Mouse (Mus musculus): ENCODE measurements around the gene Cfap36.

The Cfap36 gene
- long read RNA-seq, experiment 1, transcript Cfap36-201 (10 exons, 1,664 nt): major isoform, 20 of 47 reads
- long read RNA-seq, experiment 1, partial matches to known transcripts: 25 of 47 reads
- long read RNA-seq, experiment 1, other reads (novel, unspliced or antisense): 2 of 47 reads
- long read RNA-seq, experiment 2, transcript Cfap36-201 (10 exons, 1,664 nt): major isoform, 20 of 83 reads
- long read RNA-seq, experiment 2, partial matches to known transcripts: 55 of 83 reads
- long read RNA-seq, experiment 2, other reads (novel, unspliced or antisense): 6 of 83 reads

DNA sequence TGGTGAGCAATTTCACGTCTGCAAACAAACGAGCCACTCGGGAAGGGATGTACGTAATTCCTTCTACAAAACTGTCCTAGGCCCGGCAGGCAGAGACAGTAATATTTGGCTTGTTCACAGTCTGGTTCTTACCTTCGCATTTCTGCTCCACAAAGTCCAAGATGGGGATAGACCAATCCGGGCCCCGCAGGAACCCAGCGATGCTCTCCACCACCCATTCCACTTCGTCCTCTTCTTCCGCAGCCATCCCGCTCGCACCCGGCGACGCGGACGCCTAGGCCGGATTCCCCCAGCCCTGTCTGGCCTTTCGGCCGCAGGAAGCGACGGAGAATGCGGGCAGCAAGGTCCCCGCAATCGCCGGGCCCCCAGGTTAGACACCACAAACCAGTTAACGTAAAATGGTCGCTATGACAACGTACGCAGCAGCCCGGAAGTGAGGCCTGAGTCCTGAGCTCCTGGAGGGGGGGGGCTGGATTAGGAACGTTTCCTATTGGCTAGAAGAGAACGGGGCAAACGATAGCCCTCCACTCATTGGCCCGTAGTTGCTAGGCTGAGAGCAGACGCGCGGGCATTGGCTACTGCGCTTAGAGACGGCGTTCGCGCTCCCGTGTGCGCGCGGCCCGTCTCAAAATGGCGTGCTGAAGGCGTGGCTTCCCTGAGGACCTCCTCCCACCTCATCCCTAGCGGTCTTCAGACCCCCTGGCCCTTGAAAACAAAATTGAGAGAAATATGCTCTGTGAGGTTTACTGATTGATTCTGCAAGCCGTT is at the start of gene Cfap36:
Gene Cfap36 (minus strand): TSS at position 527 of the 768 bp plus-strand sequence.
- intact Hi-C loops (cut with DNase I): no loop called here

DNA sequence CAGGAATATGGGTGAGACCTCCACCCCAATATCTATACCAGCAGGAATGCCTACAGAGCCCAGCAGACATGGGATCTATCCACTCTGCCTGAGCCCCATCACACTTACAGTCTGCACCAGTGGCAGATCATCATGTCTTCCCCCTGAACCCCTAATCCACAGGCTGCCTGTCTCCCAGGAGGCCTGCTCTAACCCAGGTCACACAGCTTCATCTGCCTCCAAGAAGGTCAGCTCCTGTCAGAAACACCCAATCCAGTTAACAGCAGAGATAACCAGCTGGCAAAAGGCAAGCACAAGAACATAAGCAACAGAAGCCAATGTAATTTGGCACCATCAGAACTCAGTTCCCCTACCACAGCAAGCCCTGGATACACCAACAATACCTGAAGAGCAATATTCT is 40.1 kb upstream of the Cfap36 start:
- intact Hi-C loops (cut with DNase I): no loop called here

DNA sequence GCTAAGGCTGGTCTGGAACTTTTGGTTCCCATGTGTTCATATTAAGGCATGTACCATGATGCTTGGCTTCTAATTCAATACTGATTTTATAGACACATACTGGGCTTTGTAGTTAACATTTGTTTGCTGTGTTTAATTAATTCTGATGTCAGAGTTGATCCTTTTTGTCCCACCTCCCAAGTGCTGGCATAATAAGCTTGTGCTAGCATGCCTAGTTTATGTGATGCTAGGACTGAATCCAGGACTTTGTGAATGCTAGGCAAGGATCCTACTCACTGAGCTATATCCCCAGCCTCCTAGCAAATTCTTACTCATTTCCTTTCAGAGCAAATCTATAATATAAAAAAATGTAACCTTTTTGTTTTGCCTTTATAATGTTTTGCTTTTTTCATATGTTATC is 38.8 kb upstream of the Cfap36 start:
- intact Hi-C loops (cut with DNase I): no loop called here

DNA sequence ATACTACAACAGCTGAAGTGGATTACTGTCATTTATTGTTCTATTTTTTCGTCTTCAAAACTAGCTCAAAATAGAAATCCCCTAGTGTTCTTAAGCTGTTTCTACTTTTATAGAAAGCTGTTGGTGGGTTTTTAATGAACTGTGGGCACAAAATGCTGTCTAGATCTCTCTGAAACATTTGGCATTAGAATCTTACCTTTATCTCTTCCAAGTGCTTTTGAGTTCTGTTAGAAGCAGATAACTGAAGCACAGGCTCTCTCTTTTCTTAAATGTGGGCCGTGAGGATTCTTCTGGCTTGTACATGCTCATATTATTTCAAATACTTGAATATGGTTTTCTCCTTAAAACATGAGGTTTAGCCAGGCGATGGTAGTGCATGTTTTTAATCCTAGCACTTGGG is 27.5 kb upstream of the Cfap36 start:
- intact Hi-C loops (cut with DNase I): no loop called here

DNA sequence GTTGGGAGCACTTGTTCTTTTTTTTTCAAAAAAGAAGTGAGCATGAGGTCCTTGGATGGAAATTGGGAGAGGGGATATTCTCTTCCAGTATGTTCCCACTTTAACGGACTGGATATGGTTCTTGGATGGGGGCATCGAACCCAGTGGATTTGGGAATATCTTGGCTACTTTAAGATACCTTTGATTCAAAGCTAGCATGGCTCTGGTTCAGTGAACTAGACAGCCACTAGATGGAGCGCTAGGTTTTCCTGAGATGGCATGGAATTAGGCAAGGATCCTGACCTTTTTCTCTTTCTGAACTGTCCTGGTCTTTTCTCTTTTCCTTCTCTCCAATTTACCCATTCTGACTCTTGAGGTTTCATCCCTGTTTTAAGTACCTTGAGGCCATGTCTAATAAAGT is 20.6 kb upstream of the Cfap36 start:
- intact Hi-C loops (cut with DNase I): loop anchor here (10.0 kb wide), 1 partner anchor 267 kb away; no protein-coding TSS in a partner anchor

DNA sequence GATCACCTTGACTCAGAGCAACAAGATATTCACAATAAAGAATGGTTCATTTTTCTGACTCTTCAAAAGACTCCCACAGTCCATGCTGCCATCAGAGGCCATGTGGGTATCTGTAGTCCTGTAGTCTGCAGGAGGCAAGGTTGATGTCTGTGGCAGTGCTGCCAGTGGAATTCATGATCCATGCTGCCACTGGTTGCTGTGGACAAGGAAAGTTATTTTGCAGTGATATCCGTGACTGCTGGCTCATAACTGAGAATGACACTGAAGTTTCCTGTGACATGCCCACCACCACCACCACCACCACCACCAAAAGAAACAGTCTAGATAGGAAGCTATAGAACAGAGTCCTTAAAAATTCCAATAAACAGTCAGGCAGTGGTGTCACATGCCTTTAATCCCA is 7.4 kb upstream of the Cfap36 start:
- intact Hi-C loops (cut with DNase I): loop anchor here (10.0 kb wide), 1 partner anchor 120 kb away; the partner anchor contains the start of gene Ccdc88a

DNA sequence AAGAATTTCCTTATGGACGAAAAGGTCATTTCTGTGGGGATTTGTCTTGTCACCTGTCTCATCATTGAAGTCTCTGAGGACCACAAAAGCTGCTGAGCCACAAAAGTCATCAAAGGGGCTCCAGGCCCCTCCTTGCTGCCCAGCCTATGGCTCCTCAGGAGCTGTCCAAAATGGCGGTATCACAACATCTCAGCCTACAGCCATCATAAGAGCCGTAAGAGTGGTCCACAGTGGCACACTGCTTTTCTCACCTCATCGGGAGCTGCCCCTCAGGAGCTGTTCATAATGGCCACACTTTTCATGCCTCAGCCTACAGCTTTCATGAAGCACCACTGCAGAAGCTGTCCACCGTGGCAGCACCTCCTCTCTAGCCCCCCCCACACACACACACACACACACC is 1.2 kb upstream of the Cfap36 start:
- intact Hi-C loops (cut with DNase I): no loop called here

DNA sequence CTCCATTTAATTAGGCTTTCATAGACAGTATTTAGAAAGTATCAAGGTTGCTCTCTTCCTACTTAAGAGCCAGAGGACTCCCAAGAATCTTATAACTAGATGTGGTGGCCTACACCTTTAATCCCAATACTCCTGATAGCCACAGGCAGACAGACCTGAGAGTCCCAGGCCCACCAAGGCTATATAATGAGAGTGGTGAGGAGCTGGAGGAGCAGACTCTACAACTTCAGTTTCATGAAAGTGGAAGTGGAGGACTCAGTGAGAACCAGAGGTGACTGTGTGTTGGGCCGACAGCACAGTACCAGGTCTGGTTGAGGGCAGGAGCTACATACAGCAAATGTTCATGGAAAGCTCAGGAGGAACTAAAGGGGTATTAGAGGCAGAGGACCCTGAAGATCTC is 516 bp upstream of the Cfap36 start:
- intact Hi-C loops (cut with DNase I): no loop called here

DNA sequence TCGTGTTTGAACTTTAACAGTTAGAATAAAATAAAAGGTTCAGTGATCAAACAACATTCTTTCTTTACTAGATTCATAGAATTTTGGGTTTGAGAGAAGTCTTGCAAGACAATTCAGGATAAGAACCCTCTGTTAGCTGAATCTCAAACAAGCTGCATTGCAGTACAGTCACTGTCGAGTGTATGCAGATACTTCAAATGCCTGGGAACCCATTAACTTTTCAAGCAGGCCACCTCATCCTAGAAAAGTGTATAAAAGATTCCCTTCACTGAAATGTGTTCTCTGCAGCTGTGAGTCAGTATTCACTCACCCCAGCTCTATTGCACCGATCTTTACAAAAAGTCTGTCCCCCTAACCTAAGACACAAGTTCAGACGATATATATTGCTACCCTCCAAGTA is 1.2 kb downstream of the Cfap36 start:
- intact Hi-C loops (cut with DNase I): no loop called here

DNA sequence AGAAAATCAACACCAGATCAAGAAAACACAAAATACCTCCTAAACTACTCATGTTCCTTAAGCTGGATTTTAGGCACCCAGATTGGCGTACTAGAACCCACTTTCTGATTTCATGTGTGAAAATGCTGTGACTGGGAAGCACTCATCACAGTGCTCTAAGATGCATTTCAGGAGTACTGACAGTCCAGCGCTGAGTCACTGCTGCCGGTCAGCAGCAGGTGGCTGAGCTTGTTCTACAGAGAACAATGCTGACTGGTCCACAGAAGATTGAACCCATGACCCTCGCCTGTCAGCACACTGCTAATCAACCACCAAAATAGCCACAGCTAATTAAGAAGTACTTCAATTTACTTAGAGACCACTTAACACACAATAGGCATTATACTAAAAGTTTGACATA is 5.2 kb downstream of the Cfap36 start:
- intact Hi-C loops (cut with DNase I): no loop called here

DNA sequence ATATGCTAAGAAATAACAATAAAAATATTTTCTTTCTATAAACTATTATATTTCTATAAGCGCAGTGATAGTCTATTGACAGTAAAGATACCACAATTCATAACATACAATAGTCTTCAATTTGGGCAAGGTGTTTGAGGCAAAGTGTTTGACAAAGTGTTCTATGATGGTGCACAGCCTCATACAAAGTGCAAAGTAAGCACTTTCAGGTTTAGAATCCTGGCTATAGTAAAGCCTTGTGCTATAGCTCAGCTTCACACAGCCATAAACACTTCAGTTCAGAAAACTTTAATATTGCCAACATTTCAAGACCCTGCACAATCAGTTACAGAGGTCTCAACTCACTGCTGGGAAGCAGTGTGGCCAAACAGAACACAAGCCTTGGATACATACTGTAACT is 7.9 kb downstream of the Cfap36 start:
- intact Hi-C loops (cut with DNase I): no loop called here

DNA sequence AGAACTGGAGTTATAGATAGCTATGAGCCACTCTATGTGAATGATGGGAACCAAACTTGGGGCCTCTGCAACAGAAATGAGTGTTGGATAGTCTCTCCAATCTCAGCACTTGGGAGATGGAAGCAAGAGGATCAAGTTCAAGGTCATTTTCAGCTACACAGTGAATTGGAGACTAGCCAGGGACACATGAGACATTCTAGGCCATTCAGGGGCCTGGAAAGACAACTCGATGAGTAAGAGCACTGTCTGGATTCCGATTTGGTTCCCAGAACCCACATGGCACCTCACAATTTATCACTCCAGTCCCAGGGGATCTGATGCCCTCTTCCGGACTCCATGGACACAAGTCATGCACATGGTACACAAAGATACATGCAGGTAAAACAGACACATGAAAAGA is 8.7 kb downstream of the Cfap36 start:
- intact Hi-C loops (cut with DNase I): no loop called here

DNA sequence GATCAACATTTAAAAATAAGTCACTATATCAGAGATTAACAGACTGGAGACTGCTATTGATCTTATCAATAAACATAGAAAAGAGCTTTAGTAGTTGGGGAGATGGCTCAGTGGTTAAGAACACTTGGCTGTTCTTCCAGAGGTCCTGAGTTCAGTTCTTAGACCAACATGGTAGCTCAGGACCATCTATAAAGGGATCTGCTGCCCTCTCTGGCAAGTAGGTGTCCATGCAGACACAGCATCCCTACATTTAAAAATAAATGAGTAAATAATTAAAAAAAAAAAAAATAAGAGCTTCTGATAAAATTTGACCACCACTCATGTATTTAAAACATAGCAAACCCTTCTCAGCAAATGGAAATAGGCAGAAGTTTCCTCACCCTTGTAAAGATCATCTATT is 9.2 kb downstream of the Cfap36 start:
- intact Hi-C loops (cut with DNase I): no loop called here

DNA sequence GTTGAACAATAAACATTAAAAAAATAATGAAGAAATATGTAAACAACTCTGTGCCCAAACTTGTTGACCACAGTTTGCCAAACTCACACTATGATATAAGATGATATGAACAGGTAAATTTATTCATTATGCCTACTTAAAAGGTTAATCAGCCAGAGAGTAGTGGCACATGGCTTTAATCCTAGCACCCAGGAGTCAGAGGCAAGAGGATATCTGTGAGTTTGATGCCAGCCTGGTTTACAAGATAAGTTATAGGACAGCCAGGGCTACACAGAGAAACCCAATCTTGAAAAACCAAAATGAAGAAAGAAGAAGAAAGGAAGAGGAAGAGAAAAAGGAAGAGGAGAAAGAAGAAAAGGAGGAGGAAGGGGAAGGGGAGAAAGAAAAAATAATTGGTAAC is 9.8 kb downstream of the Cfap36 start:
- intact Hi-C loops (cut with DNase I): no loop called here

DNA sequence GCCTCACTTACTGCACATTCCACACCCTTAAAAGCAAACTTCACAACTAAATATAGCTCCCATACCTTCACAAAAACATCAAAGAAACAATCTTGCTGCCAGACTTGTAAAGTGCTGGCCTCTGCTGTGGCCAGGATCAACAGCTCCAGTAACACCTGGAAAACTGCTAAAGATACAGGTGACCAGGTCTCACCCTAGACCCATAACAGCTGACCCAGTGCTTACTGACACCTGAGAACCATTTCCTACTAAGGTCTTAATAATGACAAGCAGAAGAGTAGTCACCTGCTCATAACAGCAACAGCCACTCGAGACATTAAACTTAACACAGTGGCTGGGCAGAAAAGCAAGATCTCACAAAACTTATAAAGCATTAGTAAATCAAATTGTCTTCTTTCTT is 13.6 kb downstream of the Cfap36 start:
- intact Hi-C loops (cut with DNase I): no loop called here

DNA sequence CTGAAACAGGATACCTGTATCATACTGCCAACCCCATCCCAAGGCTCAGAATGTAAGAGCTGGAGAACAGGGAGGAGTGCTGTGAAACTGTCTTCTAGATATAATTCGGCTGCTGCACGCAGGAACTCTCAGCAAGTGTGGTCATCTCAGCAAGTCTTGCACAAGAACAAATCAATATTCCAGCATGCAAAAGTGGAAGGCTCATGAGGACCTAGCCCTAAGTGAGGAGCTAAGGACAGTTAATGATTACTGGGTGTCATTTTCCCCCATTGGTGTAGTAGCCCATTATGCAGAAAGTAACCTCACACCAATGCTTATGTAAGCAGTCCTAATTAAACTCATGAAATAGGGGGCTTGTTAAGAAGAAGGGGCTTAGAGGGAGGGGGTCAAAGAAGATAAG is 18.3 kb downstream of the Cfap36 start:
- intact Hi-C loops (cut with DNase I): loop anchor here (5.0 kb wide), 1 partner anchor 37 kb away; no protein-coding TSS in a partner anchor

DNA sequence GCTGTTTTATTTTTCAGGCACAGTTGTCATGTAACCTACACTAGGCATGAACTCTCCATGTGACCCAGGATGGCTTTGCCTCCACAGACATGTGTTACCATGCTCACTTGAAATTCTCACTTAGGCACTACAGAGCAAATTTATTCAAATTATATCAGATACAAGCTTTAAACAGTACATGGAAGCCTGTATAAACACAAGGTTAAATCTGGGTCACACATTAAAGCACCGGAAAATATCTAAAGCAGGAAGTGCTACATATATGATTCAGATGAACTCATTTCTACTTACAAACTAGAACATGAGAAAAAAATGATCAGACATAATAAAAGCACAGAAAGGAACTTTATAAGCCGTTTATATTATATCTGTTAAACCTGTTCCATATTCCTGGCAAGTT is 22.5 kb downstream of the Cfap36 start:
- intact Hi-C loops (cut with DNase I): loop anchor here (5.0 kb wide), 1 partner anchor 32 kb away; no protein-coding TSS in a partner anchor

DNA sequence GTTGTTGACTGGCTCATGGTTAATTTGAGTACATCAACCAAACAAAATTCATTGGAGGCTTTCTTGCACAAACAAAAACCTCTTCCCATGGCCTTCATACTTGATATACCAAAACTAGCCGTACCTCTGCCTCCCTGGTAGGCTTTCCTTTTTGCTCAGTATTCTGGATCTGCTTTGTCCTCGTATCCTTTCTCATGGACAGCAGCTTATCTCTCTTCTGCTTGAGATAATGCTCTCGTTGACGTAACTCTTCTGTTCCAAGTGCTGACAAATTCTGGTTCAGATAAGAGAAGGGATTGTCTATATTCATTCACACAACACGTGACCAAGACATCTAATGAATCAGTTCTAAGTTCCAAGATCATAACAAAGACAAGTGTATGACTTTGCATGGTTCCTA is 24.9 kb downstream of the Cfap36 start:
- intact Hi-C loops (cut with DNase I): no loop called here

DNA sequence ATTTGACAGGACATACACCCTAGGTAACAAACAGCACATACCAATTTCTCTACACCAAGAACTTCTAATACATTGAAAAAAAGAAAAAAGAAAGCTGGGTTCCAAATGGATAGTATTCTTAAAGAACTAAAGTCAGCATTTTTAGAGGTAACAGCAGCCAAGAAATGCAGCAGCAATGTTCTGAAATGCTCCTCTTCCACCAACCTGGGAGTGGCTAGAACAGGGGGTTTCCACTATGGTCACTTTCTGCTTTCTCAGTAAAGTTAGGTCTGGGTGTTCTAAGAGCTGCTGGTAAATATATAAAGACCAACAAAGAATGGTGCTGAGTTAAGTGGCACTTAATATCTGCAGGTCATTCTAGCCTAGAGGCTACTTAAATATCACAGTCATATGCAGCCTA is 28.2 kb downstream of the Cfap36 start:
- intact Hi-C loops (cut with DNase I): no loop called here

DNA sequence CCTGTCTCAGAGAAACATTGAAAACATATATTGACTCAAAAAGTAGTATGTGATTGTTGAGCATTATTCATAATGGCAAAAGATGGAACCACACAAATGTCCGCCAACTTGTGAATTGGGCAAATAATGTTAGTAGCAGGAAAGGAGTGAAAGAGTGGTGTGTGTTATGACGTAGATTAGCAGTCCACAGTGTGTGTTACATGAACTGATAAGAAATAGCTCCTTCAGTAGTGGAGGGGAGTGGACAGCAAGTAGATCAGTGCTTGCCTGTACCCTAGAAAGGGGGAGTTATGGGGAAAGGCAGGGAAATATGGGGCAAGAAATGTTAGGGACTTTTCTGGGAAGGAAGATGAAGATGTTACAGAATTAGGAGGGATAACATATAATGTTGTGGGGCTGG is 31.0 kb downstream of the Cfap36 start:
- intact Hi-C loops (cut with DNase I): no loop called here

DNA sequence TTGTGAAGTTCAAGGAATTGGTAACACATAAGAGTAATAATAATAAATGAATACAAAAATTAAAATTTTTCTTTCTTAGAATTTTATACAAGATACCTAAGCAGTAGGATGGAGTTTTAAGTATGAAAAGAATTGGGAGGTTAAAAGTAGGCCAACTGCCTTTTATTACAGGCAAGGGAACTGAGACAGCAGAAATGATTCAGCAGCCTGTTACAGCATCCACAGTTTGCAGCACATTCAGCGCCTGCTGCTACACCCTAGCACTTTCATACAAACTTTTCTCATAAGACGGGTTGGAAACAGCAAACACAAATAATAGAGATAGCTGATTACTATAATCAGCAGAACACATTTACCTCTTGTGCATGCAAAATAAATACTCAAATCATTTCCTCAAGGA is 37.4 kb downstream of the Cfap36 start:
- intact Hi-C loops (cut with DNase I): no loop called here

DNA sequence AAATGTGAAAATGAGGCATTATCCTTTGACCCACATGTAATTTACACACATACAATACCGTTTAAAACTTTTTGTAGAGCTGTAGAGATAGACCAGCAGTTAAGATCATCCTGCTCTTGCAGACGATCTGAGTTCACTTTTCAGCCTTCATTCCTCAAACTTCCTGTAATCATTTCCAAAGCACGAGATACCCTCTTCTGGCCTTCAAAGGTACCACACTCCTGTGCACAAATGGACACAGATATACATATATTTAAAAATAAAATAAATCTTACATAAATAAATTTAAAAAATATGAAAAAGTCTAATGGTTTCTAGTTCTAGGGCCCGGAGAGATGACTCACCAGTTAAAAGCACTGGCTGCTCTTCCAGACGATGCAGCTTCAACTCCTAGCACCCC is 43.6 kb downstream of the Cfap36 start:
- intact Hi-C loops (cut with DNase I): no loop called here

DNA sequence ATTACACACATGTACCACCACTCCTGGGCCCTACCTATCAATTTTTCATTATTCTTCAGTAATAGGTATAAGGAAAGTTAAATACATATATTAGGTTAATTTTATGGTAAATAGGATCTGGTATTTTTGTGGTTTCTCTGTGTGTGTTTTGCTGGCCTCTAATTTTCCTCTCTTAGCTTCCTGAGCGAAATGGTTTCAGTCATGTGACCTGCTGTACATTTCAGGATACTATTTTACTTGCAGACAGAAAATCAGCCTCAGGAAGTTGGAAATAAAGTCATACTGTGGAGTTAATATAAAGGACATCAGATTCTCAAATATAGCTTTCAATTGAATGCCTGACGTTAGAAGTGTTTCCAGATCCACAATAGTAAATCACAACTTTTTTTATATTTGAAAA is 58.2 kb downstream of the Cfap36 start:
- intact Hi-C loops (cut with DNase I): no loop called here
